24 mouse cellular contexts compared by ENCODE assay signal in genomic region chr6:43360214-43360613, GRCm38 (mm10). TPM values are rescaled to one million over a fixed set of nuclear protein-coding genes. Genes with fewer than 3 reads are reported as not detected.
DNase-seq lines count a peak whose midpoint lies in the region; TF ChIP-seq lines count a peak whose summit lies in the region.
"Had no signal": no experiment of that assay in that cellular context is flagged by ENCODE, and none has a peak within 500 bp of the region (broad histone marks: within the 10 kb centered on the region; RNA-seq: fewer than 3 reads in every experiment).

No protein-coding gene starts in this region.

- TF ChIP-seq POLR2A in kidney, adult 2 months (IDR thresholded peaks at IDR 0.05; ENCODE audit: low read depth, low read length) = no peak

- no peaks in the 10 kb centered on the region for H3K9me3 ChIP-seq in embryonic facial prominence, embryonic 10.5 days
- no peaks in the 10 kb centered on the region for H3K9me3 ChIP-seq in midbrain, embryonic 10.5 days (replicated peaks)
- H3K9me3 ChIP-seq: embryonic facial prominence, embryonic 12.5 days; forebrain, embryonic 12.5 days; G1E; heart, embryonic 13.5 days; hindbrain, embryonic 12.5 days had no signal

- no peak for TF ChIP-seq CTCF in kidney, adult 2 months (conservative IDR thresholded peaks at IDR 0.05; ENCODE audit: insufficient read depth, insufficient read length, low read depth, low read length)

- H3K36me3 ChIP-seq in embryonic facial prominence, embryonic 10.5 days (replicated peaks) = no peaks in the 10 kb centered on the region
- no peaks in the 10 kb centered on the region for H3K36me3 ChIP-seq in kidney, adult 2 months (ENCODE audit: control insufficient read depth, insufficient read depth, low read length)
- H3K36me3 ChIP-seq in midbrain, embryonic 10.5 days = no peaks in the 10 kb centered on the region
- H3K36me3 ChIP-seq: embryonic facial prominence, embryonic 12.5 days; forebrain, embryonic 12.5 days; G1E; heart, embryonic 13.5 days; hindbrain, embryonic 12.5 days had no signal

- no peak overlapping the region for H3K4me3 ChIP-seq in embryonic facial prominence, embryonic 10.5 days
- H3K4me3 ChIP-seq in kidney, adult 2 months (ENCODE audit: insufficient read depth, low read depth, low read length) = no peak overlapping the region
- no peak overlapping the region for H3K4me3 ChIP-seq in midbrain, embryonic 10.5 days
- H3K4me3 ChIP-seq: embryonic facial prominence, embryonic 12.5 days; forebrain, embryonic 12.5 days; heart, adult 2 months; heart, embryonic 13.5 days; hindbrain, embryonic 12.5 days had no signal

- no peaks in the 10 kb centered on the region for H3K27me3 ChIP-seq in embryonic facial prominence, embryonic 10.5 days (replicated peaks; ENCODE audit: low read depth, poor library complexity, severe bottlenecking)
- H3K27me3 ChIP-seq in kidney, adult 2 months (replicated peaks; ENCODE audit: control insufficient read depth, insufficient read depth, low read length) = no peaks in the 10 kb centered on the region
- H3K27me3 ChIP-seq in midbrain, embryonic 10.5 days (ENCODE audit: low read depth, poor library complexity, severe bottlenecking) = no peaks in the 10 kb centered on the region
- H3K27me3 ChIP-seq: embryonic facial prominence, embryonic 12.5 days; forebrain, embryonic 12.5 days; heart, embryonic 13.5 days; hindbrain, embryonic 12.5 days had no signal

- WGBS in embryonic facial prominence, embryonic 10.5 days = 48% methylated on average over 3 of the region's 3 CpGs
- WGBS in kidney, adult 2 months = 98% methylated on average over 3 of the region's 3 CpGs
- 83% methylated on average over 3 of the region's 3 CpGs for WGBS in midbrain, embryonic 10.5 days

- peak; percentile 32 for DNase-seq in embryo, embryonic 11 days
- no peak for DNase-seq in embryo, embryonic 10 days (ENCODE audit: low spot score)
- peak; percentile 15 for DNase-seq in embryonic facial prominence, embryonic 10.5 days (ENCODE audit: low spot score)
- DNase-seq in hindlimb bud, embryonic 11.5 days (ENCODE audit: extremely low spot score, low read depth, low spot score) = peak; percentile 26
- DNase-seq in kidney, adult 2 months = no peak
- no peak for DNase-seq in midbrain, embryonic 10.5 days (ENCODE audit: low spot score)
- DNase-seq in heart, adult 9 months (ENCODE audit: low spot score in 2 of 2) = no peak
- DNase-seq: adrenal gland, postnatal 36 days; cerebellum, adult 2 months; cerebellum, postnatal 10 days; gastrocnemius, postnatal 14 days; heart, adult 2 months; heart, postnatal 36 days; kidney, adult 11 months had no signal

- peaks cover 11% of the 10 kb centered on the region for H3K4me1 ChIP-seq in embryonic facial prominence, embryonic 10.5 days
- H3K4me1 ChIP-seq in kidney, adult 2 months (ENCODE audit: control insufficient read depth, insufficient read depth, low read length) = no peaks in the 10 kb centered on the region
- H3K4me1 ChIP-seq in midbrain, embryonic 10.5 days = peaks cover 10% of the 10 kb centered on the region
- H3K4me1 ChIP-seq: embryonic facial prominence, embryonic 12.5 days; heart, embryonic 13.5 days had no signal

- H3K27ac ChIP-seq in embryonic facial prominence, embryonic 10.5 days (replicated peaks) = no peak overlapping the region
- no peak overlapping the region for H3K27ac ChIP-seq in kidney, adult 2 months (ENCODE audit: insufficient read depth, low read depth, low read length)
- no peak overlapping the region for H3K27ac ChIP-seq in midbrain, embryonic 10.5 days (replicated peaks)
- H3K27ac ChIP-seq: embryonic facial prominence, embryonic 12.5 days; forebrain, embryonic 12.5 days; heart, adult 2 months; heart, embryonic 13.5 days; hindbrain, embryonic 12.5 days had no signal

RNA-seq across cellular contexts. Expression of gene Nobox, which starts 50.9 kb away (rescaled TPM):
- polyA plus RNA-seq in embryonic facial prominence, embryonic 10.5 days (2016; fragmentation: Nextera tagmentation; extraction: Ambion mirVana) = not detected in 2 replicates
- polyA plus RNA-seq in kidney, adult 2 months (2012; rRNA removed) = 0.10 and 0.19 TPM in 2 replicates
- not detected in 2 replicates for polyA plus RNA-seq in midbrain, embryonic 10.5 days (2016; fragmentation: Nextera tagmentation; extraction: Ambion mirVana)
- polyA plus RNA-seq: embryonic facial prominence, embryonic 12.5 days; forebrain, embryonic 12.5 days; forebrain, embryonic 16.5 days; gonadal fat pad, adult 2 months; heart, adult 2 months; heart, embryonic 13.5 days; heart, postnatal 0 days; hindbrain, embryonic 12.5 days; hindbrain, embryonic 16.5 days; intestine, embryonic 14.5 days had no signal

Comparison
In these comparisons a context has a peak if more than half of its experiments do, and no peak if none do; other contexts are left out.
1. DNase-seq: peak in embryo, embryonic 11 days (single experiment), embryonic facial prominence, embryonic 10.5 days (single experiment) and hindlimb bud, embryonic 11.5 days (single experiment); none in embryo, embryonic 10 days (single experiment), kidney, adult 2 months (single experiment), midbrain, embryonic 10.5 days (single experiment) and heart, adult 9 months (0 of 2).